Mouse (Mus musculus): ENCODE measurements around the gene Fbxl7.
"Not testable (repeated sequence)": the region's sequence is repeated elsewhere in the genome, so short reads cannot be mapped to it uniquely, and the experiment has no call there.

The Fbxl7 gene

DNA sequence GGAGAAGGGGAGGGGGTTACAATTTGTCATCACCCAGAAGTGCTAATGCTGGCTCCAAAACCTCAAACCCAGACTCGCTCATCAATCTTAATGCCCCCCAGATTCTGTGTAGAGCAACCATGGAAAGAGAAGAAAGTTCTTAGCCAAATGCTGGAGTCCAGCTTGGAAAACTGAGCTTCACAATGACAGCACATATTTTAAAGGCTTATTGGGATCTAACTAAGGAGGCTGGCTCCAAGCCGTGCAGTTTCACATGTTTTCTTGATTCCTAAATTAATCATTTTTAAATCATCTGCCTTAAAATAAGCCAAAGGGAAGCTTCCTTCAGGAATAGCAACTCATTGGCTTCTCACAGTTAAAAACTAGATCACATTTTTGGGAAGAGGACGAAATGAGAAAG, 82.5 kb downstream of the Fbxl7 start:
- in situ Hi-C loops (cut with MboI, MseI) = no loop called here

DNA sequence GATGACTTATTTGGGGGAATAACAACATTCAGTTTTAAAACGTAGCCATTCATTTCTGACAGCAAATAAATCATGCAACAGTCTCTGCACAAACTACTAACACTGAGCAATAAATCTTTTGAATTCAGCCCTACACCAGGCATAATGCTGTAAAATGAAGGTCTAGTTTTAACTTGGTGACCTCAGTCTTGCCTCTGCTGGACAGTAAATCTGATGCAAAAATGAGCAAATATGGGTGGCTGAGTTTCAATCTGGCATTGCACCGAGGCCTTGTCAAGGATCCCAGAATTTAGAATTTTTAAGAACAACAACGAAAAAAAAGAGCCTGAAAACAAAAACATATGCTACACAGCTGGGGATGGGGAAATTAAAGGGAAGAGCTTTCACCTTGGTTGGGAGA, 85.8 kb downstream of the Fbxl7 start:
- in situ Hi-C loops (cut with MboI, MseI) = no loop called here

DNA sequence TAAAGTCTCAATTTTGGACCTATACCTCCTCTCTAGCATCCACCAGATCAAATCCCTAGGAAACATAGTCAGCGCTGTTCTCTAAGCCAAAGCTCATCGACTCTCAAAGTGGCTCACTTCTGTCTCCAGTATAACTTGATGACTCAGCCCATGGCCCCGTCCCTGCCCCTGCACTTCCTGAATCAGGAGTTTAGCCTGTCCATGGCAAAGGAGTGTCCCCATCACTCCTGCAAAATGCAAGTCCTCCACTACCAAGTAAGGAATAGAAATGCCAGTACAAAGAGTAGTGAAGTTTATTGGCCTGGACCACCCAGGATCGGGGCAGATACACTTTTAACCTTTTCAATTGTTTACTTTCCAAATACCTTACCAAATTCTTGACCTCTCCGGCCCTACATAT, 91.3 kb downstream of the Fbxl7 start:
- in situ Hi-C loops (cut with MboI, MseI) = no loop called here

DNA sequence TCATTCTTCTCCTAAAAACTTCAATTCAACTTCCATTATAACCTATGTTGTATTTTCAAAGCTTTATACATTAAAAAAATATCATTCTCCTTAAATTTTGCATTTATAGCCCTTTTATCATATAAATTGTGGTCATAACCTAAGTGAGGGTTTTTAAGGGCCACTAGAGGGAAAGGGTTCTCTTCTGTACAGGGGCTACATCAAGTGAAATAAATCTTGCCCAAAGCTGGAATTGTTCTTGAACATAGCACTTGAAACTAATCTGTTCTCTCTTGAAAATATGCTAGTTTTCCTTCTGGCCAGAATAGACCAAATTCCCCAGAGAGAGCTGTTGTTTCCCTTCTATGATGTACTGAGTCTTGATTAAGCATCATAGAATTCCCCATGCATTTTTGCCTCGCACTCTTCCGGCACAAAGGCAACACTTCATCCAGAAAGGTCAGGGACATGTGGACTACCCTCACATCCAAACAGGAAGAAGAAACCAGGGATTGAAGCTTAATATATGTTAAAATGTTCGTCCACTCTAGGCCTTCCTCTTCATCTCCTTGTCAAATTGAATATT, 95.8 kb downstream of the Fbxl7 start:
- in situ Hi-C loops (cut with MboI, MseI) = no loop called here

DNA sequence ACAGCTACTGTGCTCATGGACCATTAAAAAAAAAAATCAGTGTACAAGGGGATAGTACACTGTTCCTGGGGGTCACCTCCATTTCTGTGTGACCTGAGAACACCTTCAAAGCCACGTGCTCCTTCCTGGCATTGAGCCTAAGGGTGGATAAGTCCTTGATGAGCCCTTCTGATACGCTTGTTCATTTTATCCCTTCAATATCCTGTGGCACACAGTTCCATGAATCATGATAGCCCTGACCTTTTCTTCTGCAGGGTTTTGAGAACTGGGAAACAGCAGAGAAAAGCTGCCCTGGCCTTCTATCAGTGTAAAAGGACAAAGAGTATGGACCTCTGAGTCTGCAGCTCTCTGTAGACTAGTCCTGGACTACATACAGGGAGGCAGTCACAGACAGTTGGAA, 99.4 kb downstream of the Fbxl7 start:
- in situ Hi-C loops (cut with MboI, MseI) = no loop called here

DNA sequence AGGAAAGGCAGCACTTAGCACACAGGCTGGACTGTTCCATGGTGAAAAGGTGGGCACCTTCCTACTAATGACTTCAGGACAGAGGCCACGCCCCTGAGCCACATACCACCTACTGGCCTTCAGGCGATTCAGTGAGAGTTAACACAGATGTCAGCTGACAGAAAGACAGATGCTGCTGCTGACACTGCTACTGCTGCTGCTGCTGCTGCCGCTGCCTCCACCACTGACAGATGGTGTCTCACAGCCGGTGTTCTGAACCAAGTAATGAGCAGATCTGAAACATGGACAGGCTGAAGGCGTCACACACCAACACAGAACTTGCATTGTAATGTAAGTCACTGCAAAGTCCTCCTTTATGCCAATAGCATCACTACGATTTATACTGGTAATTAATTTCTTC, 99.9 kb downstream of the Fbxl7 start:
- in situ Hi-C loops (cut with MboI, MseI) = no loop called here

DNA sequence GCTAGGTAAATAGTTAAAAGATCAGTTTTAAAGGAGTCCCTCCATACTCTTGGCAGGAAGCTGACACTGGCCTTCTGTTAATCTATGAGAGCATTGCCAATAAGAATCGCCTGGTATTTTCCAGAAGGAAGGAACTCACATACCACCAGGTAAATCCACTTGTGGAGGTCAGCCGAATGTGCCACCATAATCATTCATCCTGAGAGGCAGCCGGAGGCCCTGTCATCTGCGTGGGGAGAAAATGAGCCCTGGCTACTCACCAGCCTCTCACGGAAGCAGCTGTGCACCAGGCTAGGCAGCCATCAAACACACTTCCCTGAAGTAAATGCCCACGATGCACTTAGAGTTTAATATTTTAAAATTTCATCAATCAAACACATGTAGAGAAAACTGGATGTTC, 108.2 kb downstream of the Fbxl7 start:
- in situ Hi-C loops (cut with MboI, MseI) = no loop called here

DNA sequence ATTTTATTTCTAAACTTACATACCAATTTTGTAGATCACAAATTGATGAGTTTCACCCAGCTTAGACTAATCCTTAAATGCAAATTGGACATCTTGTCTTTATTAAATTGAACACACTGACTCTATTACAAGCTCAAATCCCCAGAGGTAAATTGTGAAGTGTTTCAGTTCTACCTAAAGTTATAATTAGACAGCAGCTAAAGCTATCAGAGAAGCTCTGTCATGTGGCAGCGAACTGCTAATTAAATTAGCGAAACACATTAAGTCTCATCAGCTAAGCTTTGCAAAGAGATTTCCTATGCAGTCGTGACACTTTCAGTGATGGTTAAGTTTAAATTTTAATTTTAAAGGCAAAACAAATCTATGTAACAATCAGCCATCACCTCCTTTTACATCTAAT, 114.8 kb downstream of the Fbxl7 start:
- in situ Hi-C loops (cut with MboI, MseI) = no loop called here

DNA sequence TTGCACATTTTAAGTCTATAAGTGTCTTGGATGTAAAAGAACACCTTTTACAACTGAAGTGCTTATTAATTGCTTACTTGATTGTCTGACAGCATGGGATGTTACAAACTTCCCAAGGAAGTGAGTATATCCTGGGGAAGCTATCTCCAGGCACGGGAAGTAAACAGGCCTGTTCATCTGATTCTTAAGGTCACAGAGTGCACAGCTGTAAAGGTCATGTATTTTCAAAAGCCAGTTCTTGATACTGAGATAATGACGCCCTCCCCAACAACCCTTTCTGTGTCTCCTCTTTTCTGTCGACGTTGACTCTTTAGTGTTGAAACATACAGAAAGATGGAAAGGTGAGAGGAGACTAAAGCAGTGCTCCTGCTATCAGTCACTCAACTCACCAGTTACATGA, 116.3 kb downstream of the Fbxl7 start:
- in situ Hi-C loops (cut with MboI, MseI) = no loop called here

DNA sequence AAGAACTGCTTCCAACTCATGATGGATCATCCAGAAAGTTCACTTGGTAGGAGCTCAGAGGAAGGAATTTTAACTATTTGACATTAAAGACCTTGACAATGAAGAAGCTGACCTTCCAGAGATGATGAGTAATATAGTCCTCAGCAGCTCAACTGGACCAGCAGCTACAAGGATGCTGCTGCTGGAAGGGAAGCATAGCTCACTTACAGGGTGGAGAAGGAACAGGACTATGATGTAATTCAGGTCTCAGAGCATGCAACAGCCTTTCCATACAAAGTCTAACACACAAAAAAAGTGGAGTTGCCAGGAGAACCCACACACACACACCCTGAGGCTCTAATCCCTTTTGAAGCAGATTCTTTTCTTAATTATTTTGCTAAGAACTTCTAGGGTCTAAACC, 119.7 kb downstream of the Fbxl7 start:
- in situ Hi-C loops (cut with MboI, MseI) = no loop called here

DNA sequence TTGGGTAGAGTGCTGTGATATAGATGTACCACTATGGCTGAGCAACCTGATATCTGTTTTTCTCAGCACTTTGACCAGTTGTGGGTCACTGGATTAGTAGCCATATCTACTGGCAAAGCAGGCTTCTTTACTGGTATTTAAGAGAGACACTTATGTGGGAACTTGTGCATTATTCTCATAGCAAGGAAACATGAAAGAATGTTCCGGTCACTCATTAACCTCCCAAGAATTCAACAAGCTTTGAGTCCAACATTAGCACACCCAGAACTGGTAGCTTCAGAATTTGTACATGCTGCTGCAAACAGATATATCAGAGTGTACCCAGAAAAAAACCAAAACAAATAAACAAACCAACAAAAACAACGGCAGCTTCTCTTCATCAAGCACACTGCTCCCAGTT, 120.5 kb downstream of the Fbxl7 start:
- in situ Hi-C loops (cut with MboI, MseI) = no loop called here

DNA sequence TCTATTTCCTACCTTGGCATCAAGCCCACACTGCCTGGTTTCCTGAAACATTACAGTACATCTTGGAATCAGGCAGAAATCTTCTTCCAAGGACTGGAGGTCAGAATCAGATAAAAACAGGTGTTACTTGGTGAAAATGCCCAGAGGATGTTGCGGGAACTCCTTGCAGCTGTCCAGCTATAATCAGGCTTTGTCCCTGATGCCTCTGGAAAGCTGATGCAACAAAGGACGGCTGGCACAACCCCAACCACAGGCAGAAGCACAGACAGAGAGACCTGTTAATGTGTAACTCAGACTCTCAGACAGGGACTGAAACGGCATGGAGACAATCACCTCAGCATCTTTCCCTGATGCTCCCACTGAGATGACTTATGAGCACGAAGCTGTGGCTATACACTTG, 133.7 kb downstream of the Fbxl7 start:
- in situ Hi-C loops (cut with MboI, MseI) = no loop called here

DNA sequence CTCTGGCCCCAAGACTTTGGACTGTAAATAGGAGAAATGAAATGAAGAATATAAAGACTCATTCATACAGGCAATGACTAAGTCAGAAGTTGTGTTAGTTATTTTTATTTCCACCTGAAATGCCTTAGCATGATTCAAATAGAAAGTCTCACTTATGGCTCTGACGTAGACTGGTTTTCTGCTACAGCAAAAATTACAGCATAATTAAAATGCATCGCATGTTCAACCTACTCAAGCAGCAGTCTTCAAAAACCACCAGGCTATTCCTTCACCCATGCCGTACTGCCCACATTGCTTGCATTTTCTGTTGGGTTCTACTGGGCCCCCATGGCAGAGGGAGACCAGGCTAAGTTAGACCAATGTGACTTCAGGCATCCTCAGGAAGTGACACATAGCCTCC, 146.9 kb downstream of the Fbxl7 start:
- in situ Hi-C loops (cut with MboI, MseI) = no loop called here

DNA sequence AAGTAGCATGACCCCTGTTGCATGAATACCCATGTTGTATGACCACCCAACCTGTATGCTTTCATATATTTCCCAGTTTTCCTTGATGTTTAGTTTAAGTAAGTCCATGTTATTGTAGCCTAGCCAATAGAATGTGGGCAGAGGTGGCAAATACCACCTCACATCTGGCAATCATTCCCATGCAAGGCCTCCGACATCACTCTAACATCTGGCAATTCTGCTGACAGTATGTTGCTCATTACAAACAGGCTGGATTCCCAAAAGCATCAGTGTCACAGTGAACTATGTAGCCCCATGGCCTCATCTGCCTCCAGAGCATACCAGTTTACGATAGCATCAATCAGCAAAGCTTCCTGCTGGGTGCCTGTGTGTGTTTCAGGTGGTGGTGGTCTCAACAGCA, 163.0 kb downstream of the Fbxl7 start:
- in situ Hi-C loops (cut with MboI, MseI) = no loop called here

DNA sequence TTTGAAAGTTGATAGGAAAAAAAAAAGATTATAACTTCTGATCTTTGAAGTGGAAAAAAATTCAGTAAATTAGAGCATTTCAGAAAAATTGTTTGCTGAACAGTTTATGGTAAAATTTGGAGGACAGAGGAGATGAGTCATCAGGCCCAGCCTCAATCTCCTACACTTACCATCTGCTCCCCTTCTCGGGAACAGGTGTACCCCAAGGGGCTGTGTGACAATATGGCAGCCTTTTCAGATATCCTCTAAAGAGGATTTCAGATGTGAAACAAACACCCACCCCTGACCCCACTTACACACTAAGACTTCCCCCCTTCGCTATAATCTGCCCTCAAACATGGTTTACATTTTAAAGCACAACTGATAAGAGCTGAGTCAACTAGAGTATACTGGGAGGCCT, 164.6 kb downstream of the Fbxl7 start:
- in situ Hi-C loops (cut with MboI, MseI) = no loop called here

DNA sequence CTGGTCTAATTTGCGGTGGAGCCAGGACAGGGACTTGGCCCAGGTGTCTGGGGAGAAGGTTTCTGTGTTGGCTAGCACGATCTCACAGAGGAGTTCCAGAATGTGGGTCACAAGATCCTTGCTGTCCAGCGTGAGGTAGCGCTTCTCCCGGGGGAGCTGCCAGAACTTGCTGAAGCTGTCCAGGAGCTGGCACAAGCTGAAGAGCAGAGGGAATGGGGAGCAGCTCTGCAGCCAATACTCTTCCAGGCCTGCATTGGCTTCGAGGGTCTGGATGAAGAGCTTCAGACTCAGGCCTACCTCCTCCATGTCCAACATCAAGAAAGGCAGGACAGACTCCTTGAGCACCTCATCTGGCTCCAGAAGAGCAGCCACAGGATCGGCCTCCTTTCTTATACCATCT, 166.0 kb downstream of the Fbxl7 start:
- in situ Hi-C loops (cut with MboI, MseI) = not testable (repeated sequence)

DNA sequence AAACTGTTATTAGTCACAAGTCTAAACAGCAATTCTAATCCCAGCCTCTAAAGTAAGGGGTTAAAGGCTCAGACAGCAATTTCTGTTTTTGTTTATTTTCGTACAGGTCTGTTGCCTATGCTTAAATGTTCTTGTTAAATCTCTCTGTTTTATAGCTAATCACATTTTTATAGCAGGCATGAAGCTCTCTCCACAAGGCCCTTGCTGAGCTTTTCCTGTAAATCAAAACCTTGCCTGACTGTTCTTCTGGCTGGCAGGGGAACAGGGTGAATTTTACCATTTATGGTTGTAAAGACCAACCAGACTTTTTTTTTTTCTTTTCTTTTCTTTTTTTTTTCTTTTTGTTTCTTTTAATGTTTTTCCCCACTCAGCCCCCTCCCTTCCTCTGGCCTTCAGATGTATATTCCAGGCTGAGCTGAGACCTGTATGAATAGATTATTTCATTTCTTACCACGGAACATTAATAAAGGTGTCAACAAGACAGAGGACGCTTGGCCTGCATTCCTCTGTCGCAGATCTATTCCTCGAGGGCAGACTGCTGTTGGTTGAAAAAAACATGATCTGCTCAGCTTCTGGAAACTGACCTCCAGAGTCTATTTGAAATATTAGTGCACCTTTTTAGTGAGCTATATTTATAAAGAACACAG, 176.9 kb downstream of the Fbxl7 start:
- in situ Hi-C loops (cut with MboI, MseI) = no loop called here

DNA sequence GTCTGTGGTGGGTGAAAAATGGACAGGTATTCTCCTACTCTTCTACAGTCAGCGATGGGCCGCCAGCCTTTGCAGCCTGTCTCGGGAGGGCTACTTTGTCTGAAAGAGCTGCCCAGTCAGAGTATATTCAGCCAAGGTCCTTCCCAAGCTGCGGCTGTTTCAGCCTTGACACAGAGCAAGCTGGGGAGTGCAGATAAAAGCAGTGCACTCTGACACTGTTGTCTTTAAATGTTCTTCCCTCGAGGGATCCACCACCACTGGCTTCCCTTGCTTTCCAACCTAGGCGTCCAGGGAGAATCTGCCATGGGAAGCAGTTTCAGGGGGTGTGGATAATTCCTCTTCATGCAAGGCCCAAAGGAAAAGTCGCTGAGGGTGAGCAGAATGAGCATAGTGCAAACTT, 177.4 kb downstream of the Fbxl7 start:
- in situ Hi-C loops (cut with MboI, MseI) = no loop called here

DNA sequence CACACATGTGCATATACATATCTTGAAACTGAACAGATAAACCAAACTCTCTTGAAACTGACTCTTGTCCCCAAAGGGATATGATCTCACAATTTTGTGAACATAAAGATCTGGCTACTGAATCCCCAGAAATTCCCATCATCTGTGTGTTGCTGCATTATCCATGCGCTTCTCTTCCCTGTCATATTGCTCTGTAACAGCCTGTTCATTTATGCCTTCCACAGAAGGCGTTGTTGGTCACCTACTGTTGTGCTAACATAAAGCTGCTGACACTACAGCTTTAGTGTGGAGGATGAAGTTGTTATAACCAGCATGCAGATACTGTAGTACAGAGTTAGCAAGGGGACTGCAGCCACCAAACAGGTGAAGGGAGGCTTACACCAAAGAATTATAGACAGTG, 179.2 kb downstream of the Fbxl7 start:
- in situ Hi-C loops (cut with MboI, MseI) = no loop called here

DNA sequence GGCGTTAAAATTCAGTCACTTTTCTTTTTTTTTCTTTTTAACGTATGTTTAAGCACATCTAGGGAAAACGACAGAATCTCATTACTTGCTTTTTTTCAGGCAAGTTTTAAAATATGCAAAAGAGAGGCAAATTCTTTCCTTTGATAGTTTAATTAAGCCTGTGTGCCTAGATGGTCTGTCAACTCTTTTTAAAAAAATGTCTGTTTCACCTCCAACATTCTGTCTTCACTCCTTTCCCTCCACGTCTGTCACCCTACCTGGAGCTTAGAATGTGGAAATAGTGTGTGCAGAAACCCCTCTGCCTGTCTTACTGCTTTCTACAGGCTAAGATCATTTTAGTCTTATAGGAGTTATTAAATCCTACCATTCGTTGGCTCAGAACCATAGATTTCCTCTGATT, 179.7 kb downstream of the Fbxl7 start:
- in situ Hi-C loops (cut with MboI, MseI) = no loop called here

DNA sequence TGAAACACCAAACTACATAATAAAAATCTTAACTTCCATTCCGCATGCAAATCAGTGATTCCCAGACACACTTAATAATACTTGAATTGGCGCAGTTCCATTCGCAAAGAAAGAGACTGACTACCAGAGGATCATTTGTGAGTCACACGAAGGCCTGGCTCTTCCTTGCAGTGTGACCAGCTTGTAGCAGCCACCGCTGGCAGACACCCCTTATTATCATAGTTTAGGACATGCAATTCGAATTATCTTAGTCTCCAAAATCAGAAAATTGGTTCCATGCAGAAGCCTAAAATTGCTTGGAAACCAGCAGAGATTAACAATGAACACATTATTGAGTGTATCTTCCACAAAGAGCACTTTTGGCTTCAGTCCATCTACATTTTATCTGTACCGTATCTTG, 183.1 kb downstream of the Fbxl7 start:
- in situ Hi-C loops (cut with MboI, MseI) = no loop called here

DNA sequence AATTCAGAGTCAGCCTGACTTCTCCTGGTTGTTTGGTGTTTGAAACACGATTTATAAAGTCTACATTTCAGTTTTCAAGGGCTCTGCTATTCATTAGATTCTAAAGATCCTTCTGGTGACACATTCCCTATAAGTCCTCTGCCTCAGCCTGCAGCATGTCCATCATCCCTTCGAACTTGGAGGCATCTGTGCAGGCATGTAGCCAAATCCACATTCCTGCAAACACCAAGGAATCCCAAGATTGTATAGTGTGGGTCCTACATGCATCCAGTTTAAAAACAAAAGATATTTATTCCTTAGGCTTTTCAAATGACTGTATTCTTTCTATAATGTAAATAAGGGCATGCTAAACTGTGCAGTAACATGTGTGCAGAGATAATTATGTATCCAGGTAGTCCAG, 190.4 kb downstream of the Fbxl7 start:
- in situ Hi-C loops (cut with MboI, MseI) = no loop called here

DNA sequence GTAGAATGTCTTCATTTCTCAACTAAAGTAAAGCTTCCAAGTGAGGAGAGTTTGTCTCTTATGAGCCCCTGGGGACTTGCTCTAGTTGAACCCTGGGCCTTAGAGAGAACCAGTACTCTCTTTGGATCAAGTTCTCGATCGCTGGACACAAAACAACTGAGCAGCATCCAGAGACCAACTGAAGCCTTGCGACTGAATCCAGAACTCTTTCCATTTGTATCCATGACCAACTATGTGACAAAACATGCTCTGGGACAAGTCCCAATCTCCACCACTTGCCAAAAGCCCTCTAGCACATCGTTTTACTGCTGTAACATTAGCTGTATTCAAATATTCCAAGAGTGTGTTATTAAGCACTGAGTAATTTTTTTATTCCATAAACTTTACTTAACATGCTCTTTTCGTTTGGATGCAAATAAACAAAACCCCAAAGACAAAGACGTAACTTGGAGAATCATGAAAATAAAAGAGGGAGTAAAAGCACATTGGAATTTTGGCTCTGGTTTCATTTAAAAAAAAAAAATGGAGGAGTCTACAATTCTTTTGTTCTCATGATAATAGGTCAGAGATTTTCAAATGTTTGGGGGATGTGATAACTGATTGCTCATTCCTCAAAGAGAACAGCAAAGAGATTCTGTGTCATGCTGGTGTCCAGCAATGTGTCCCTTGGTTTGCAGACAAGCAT, 192.1 kb downstream of the Fbxl7 start:
- in situ Hi-C loops (cut with MboI, MseI) = no loop called here

All from T-helper 2 cell (primary cell).